Mouse (Mus musculus): Measurements from ENCODE around the gene Ppme1. TPM values are rescaled to one million over a fixed set of nuclear protein-coding genes. Genes with fewer than 3 reads are reported as not detected.

Ppme1 gene
- polyA plus RNA-seq, 1 experiment from 2014 or later: 157 TPM

DNA sequence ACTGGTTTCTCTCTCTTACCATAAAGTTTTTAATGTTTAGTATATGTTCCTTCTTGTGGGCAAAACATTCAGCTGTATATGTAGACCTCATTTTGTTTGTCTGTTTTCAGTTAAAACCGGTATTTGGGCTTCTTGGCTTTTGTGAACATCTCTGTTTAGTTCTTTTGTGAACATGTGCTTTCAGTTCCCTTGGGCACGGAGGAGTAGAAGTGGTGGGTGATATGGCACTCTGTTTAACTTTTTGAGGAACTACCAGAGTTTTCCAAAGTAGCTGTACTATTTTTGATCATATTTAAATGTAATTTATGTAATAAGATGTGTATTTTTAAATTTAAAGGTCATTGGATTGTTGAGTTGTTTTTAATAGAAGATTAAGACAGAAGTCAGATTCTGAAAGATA is 11.1 kb upstream of the Ppme1 start:
- no peak overlapping the region for H3K4me2 ChIP-seq (ENCODE audit: low read length)
- no peak for ATAC-seq
- H3K9me3 ChIP-seq (ENCODE audit: control insufficient read depth, low read length): no peaks in the 10 kb centered on the region
- no peak overlapping the region for H3K9ac ChIP-seq (ENCODE audit: low read depth, low read length)
- no peak overlapping the region for H3K4me3 ChIP-seq (ENCODE audit: low read length)
- H3K4me1 ChIP-seq (ENCODE audit: control insufficient read depth, insufficient read depth, low read depth, low read length): no peaks in the 10 kb centered on the region
- H3K27ac ChIP-seq (ENCODE audit: low read depth, low read length): no peak overlapping the region
- H3K27me3 ChIP-seq (replicated peaks; ENCODE audit: control insufficient read depth, insufficient read depth, low read length): no peaks in the 10 kb centered on the region
- peaks cover 10% of the 10 kb centered on the region; the same call in 1 of the 2 replicates for H3K36me3 ChIP-seq (ENCODE audit: control insufficient read depth, insufficient read depth, low read length)
- WGBS: 88% methylated on average over 2 of the region's 2 CpGs

DNA sequence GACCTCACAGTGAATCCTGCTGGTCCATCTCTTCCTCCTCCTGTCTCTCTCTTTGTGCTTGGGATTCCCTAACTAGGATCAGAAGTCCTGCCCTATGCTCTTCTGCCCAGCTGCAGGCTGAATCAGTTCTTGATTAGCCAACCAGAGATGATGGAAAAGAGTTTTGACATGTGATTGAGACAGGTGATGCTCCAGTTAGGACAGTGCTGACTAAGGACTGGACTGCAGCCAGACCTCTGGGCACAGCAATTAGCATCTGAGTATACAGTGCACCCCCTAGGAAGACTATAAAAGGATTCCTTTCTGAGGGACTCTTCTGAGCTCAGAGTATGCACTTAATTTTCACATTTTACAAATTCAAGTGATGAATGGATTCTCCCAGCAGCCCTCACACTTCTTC is 9.1 kb upstream of the Ppme1 start:
- no peaks in the 10 kb centered on the region for H3K9me3 ChIP-seq (ENCODE audit: control insufficient read depth, low read length)
- H3K4me2 ChIP-seq (ENCODE audit: low read length): no peak overlapping the region
- no peak overlapping the region for H3K9ac ChIP-seq (ENCODE audit: low read depth, low read length)
- peaks cover 10% of the 10 kb centered on the region; the same call in 1 of the 2 replicates for H3K36me3 ChIP-seq (ENCODE audit: control insufficient read depth, insufficient read depth, low read length)
- no peak overlapping the region for H3K4me3 ChIP-seq (ENCODE audit: low read length)
- no peak for ATAC-seq
- no peaks in the 10 kb centered on the region for H3K27me3 ChIP-seq (replicated peaks; ENCODE audit: control insufficient read depth, insufficient read depth, low read length)
- no peak overlapping the region for H3K27ac ChIP-seq (ENCODE audit: low read depth, low read length)
- H3K4me1 ChIP-seq (ENCODE audit: control insufficient read depth, insufficient read depth, low read depth, low read length): no peaks in the 10 kb centered on the region

DNA sequence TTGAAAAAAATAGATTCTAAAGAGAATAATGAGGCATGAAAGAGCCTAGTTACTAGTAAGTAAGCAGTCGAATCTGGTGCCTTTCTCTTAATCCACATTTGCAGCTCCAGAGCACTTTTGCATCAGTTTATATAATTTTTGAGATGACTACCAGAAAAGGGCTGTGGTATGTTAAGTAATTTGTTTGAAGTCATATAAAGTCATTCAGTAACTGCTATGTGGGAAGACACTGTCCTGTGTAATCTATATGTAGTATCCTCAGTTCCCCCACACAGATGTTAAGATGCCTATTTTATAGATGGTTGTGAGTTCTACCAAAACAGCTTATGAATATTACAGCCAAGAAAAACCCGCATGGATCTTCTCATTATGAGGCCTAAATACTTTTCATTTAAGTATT is 6.2 kb upstream of the Ppme1 start:
- WGBS: 91% methylated on average over 2 of the region's 2 CpGs

DNA sequence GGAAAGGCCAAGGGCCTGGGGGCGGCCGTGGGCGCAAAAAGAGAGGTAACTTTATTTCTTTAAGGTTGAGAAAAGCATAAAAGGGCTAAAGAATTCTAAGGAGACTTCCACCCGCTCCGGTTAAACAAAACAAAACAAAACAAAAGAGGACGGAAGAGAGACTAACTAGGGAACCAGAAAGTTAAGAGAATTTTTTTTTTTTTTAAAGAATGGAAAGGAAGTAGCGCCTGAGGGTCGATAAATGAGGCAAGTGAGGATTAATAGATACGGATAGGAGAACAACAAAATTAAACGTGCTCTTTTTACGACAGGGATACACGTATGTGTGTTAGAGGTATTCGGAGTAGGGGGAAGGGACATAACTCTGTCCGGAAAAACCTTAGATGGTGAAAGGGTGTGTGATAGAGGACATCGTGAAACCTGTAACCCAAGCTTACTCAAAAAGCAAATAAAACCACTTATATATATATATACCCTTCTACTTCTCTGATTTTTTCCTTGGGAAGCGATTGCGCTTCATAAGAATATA is 409 bp upstream of the Ppme1 start:
- Histone ChIP-seq H3K4me2 (ENCODE audit: low read length) (peak overlapping the region; percentile 60), H3K9me3 (ENCODE audit: control insufficient read depth, low read length) (no peaks in the 10 kb centered on the region), H3K27ac (ENCODE audit: low read depth, low read length) (peak overlapping the region; percentile 71), H3K36me3 (ENCODE audit: control insufficient read depth, insufficient read depth, low read length) (peaks cover 9% of the 10 kb centered on the region; the same call in 1 of the 2 replicates), H3K4me1 (ENCODE audit: control insufficient read depth, insufficient read depth, low read depth, low read length) (peaks cover 20% of the 10 kb centered on the region), H3K27me3 (replicated peaks; ENCODE audit: control insufficient read depth, insufficient read depth, low read length) (no peaks in the 10 kb centered on the region), H3K4me3 (ENCODE audit: low read length) (peak overlapping the region; percentile 87), H3K9ac (ENCODE audit: low read depth, low read length) (peak overlapping the region; percentile 57)
- WGBS: 7% methylated on average over 17 of the region's 17 CpGs
- no peak for ATAC-seq

More for the DNA sequence above, 6.2 kb upstream of the Ppme1 start:
- no peak for ATAC-seq
- H3K4me1 ChIP-seq (ENCODE audit: control insufficient read depth, insufficient read depth, low read depth, low read length): no peaks in the 10 kb centered on the region
- H3K4me2 ChIP-seq (ENCODE audit: low read length): no peak overlapping the region
- no peak overlapping the region for H3K4me3 ChIP-seq (ENCODE audit: low read length)
- no peak overlapping the region for H3K9ac ChIP-seq (ENCODE audit: low read depth, low read length)
- H3K9me3 ChIP-seq (ENCODE audit: control insufficient read depth, low read length): no peaks in the 10 kb centered on the region
- H3K27me3 ChIP-seq (replicated peaks; ENCODE audit: control insufficient read depth, insufficient read depth, low read length): no peaks in the 10 kb centered on the region
- H3K36me3 ChIP-seq (ENCODE audit: control insufficient read depth, insufficient read depth, low read length): peaks cover 16% of the 10 kb centered on the region
- H3K27ac ChIP-seq (ENCODE audit: low read depth, low read length): no peak overlapping the region

DNA sequence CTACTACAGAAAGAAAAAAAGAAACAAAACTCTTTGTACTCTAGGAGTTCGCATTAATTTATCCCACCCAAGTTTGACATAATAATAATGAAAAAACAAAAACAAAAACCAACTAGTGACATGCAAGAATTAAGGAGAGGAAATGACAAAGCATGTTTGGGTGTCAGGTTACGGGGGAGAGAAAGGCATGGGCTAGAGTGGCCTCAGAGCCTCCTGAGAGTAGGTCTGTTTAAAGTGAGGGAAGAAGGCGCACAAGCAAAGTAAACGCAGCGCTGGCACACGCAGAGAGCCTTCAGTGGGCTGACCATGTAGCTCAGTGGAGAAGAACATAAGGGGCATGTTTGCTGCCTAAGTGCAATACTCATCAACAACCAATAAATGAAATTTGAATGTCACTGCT is 7.2 kb downstream of the Ppme1 start:
- 65% methylated on average over 6 of the region's 6 CpGs for WGBS
- Histone ChIP-seq H3K4me1 (ENCODE audit: control insufficient read depth, insufficient read depth, low read depth, low read length) (peaks cover 8% of the 10 kb centered on the region), H3K9ac (ENCODE audit: low read depth, low read length) (no peak overlapping the region), H3K27ac (ENCODE audit: low read depth, low read length) (no peak overlapping the region), H3K9me3 (ENCODE audit: control insufficient read depth, low read length) (no peaks in the 10 kb centered on the region), H3K4me2 (ENCODE audit: low read length) (no peak overlapping the region), H3K36me3 (ENCODE audit: control insufficient read depth, insufficient read depth, low read length) (no peaks in the 10 kb centered on the region), H3K27me3 (replicated peaks; ENCODE audit: control insufficient read depth, insufficient read depth, low read length) (no peaks in the 10 kb centered on the region), H3K4me3 (ENCODE audit: low read length) (no peak overlapping the region)
- no peak for ATAC-seq

DNA sequence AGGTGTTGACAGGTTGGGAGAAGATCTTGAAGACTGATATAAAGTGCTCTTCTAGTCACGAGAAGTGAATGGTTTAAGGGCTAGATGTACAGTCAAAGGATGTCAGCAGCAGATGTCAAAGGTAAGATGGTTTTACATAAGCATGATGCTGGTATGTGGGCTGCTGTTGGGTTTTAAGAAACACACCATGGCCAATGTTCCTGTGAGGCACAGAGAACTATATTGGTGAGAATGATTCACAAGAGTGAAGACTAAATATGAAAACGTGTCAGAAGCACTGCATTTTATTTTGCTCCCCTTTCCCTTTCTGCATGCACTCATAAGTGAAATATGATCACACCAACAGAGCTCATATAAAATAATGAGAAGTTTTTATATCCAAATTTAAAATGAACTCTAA is 8.9 kb downstream of the Ppme1 start:
- H3K4me3 ChIP-seq (ENCODE audit: low read length): no peak overlapping the region
- no peaks in the 10 kb centered on the region for H3K27me3 ChIP-seq (replicated peaks; ENCODE audit: control insufficient read depth, insufficient read depth, low read length)
- ATAC-seq: no peak
- WGBS: 96% methylated on average over 2 of the region's 2 CpGs
- H3K36me3 ChIP-seq (ENCODE audit: control insufficient read depth, insufficient read depth, low read length): no peaks in the 10 kb centered on the region
- no peaks in the 10 kb centered on the region for H3K4me1 ChIP-seq (ENCODE audit: control insufficient read depth, insufficient read depth, low read depth, low read length)
- no peaks in the 10 kb centered on the region for H3K9me3 ChIP-seq (ENCODE audit: control insufficient read depth, low read length)
- H3K27ac ChIP-seq (ENCODE audit: low read depth, low read length): no peak overlapping the region
- no peak overlapping the region for H3K9ac ChIP-seq (ENCODE audit: low read depth, low read length)
- H3K4me2 ChIP-seq (ENCODE audit: low read length): no peak overlapping the region

DNA sequence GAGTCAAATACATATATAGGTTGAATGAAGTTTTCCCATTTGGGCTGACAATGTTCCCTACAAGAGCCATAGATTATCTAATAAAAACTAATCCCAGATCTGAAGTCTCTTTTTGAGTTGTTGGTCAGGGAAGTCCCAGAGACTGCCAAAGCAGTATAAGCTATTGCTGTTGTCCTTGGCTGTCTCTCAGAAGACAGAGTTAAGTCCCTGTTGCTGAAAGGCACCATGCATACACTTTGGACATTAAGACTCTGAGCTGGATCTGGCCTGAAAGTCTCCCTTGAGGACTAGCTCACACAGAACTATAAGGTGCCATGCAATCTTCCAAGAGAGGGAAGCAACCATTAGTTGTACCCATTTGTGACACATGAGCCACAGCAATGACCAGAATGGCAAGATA is 14.3 kb downstream of the Ppme1 start:
- Histone ChIP-seq H3K9me3 (ENCODE audit: control insufficient read depth, low read length) (no peaks in the 10 kb centered on the region), H3K4me3 (ENCODE audit: low read length) (no peak overlapping the region), H3K4me1 (ENCODE audit: control insufficient read depth, insufficient read depth, low read depth, low read length) (no peaks in the 10 kb centered on the region), H3K36me3 (ENCODE audit: control insufficient read depth, insufficient read depth, low read length) (peaks cover 3% of the 10 kb centered on the region; the same call in 1 of the 2 replicates), H3K4me2 (ENCODE audit: low read length) (no peak overlapping the region), H3K27ac (ENCODE audit: low read depth, low read length) (no peak overlapping the region), H3K27me3 (replicated peaks; ENCODE audit: control insufficient read depth, insufficient read depth, low read length) (no peaks in the 10 kb centered on the region), H3K9ac (ENCODE audit: low read depth, low read length) (no peak overlapping the region)
- ATAC-seq: no peak

DNA sequence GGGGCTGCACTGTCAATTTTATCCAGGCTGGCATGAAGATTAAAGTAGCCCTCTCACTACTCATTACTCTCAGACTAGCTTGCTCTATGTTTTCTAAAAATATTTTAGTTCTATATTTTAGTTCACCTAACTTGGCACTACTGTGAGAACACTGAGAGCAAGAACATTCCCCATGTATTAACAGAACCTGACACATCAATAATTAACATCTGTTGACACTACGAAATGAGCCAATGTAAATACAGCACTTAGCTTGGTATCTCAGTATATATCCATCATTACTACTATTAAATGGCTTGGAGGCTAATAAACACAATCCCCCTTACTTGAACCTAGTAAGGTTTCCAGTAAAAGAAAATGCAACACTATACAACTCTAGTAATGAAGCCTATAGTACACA is 15.3 kb downstream of the Ppme1 start:
- Histone ChIP-seq H3K4me3 (ENCODE audit: low read length) (no peak overlapping the region), H3K4me2 (ENCODE audit: low read length) (no peak overlapping the region), H3K9me3 (ENCODE audit: control insufficient read depth, low read length) (no peaks in the 10 kb centered on the region), H3K36me3 (ENCODE audit: control insufficient read depth, insufficient read depth, low read length) (peaks cover 3% of the 10 kb centered on the region; the same call in 1 of the 2 replicates), H3K4me1 (ENCODE audit: control insufficient read depth, insufficient read depth, low read depth, low read length) (no peaks in the 10 kb centered on the region), H3K27me3 (replicated peaks; ENCODE audit: control insufficient read depth, insufficient read depth, low read length) (no peaks in the 10 kb centered on the region), H3K9ac (ENCODE audit: low read depth, low read length) (no peak overlapping the region), H3K27ac (ENCODE audit: low read depth, low read length) (no peak overlapping the region)
- 89% methylated on average over 1 of the region's 1 CpGs for WGBS
- ATAC-seq: no peak

DNA sequence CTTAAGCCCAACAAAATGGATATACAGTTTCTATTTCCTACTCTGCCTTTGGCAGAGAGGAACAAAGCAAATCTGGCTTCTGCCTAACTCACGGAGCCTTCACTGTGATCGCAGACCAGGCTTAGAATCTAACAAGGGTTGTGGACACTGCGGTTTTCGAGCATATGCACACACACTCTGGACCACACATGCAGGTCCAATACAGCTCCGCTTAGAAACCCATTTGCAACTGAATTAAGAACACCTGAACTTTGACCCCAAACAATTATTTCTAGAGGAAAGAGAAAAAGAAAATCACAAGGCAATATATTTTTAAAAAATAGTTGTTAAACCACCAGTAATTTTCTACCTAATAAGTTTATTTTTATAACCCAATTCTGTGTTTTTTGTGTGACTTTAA is 15.8 kb downstream of the Ppme1 start:
- no peak overlapping the region for H3K4me2 ChIP-seq (ENCODE audit: low read length)
- H3K27me3 ChIP-seq (replicated peaks; ENCODE audit: control insufficient read depth, insufficient read depth, low read length): no peaks in the 10 kb centered on the region
- no peak for ATAC-seq
- H3K4me1 ChIP-seq (ENCODE audit: control insufficient read depth, insufficient read depth, low read depth, low read length): no peaks in the 10 kb centered on the region
- H3K27ac ChIP-seq (ENCODE audit: low read depth, low read length): no peak overlapping the region
- H3K36me3 ChIP-seq (ENCODE audit: control insufficient read depth, insufficient read depth, low read length): peaks cover 3% of the 10 kb centered on the region; the same call in 1 of the 2 replicates
- no peaks in the 10 kb centered on the region for H3K9me3 ChIP-seq (ENCODE audit: control insufficient read depth, low read length)
- WGBS: 78% methylated on average over 5 of the region's 5 CpGs
- H3K4me3 ChIP-seq (ENCODE audit: low read length): no peak overlapping the region
- H3K9ac ChIP-seq (ENCODE audit: low read depth, low read length): no peak overlapping the region

DNA sequence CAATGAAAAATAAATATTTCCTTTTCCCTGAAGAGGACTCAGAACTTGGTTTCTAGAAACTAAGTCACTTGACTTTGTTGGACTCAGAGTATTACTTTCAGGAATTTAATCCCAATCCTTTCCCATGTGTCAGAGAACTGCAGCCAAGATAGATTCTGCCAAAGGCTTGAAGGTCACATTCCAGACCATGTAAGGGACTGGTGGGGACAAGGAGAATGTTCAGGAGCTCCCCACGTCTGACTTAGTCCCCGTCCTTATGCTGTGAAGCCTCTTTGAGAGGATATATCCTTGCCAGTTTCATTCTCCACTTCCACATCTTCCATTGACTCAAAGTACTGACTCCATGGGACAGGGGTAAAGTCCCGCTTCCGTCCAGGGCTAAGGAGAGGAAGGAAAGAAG is 17.1 kb downstream of the Ppme1 start:
- 91% methylated on average over 4 of the region's 4 CpGs for WGBS
- no peaks in the 10 kb centered on the region for H3K27me3 ChIP-seq (replicated peaks; ENCODE audit: control insufficient read depth, insufficient read depth, low read length)
- no peaks in the 10 kb centered on the region for H3K9me3 ChIP-seq (ENCODE audit: control insufficient read depth, low read length)
- H3K36me3 ChIP-seq (ENCODE audit: control insufficient read depth, insufficient read depth, low read length): peaks cover 3% of the 10 kb centered on the region; the same call in 1 of the 2 replicates
- no peak overlapping the region for H3K4me3 ChIP-seq (ENCODE audit: low read length)
- H3K27ac ChIP-seq (ENCODE audit: low read depth, low read length): no peak overlapping the region
- no peaks in the 10 kb centered on the region for H3K4me1 ChIP-seq (ENCODE audit: control insufficient read depth, insufficient read depth, low read depth, low read length)
- ATAC-seq: no peak
- no peak overlapping the region for H3K9ac ChIP-seq (ENCODE audit: low read depth, low read length)
- no peak overlapping the region for H3K4me2 ChIP-seq (ENCODE audit: low read length)
